Mouse (Mus musculus): ENCODE measurements around the gene Usp16. TPM values are rescaled to one million over a fixed set of nuclear protein-coding genes. Genes with fewer than 3 reads are reported as not detected.
A peak's percentile ranks its signal among the peaks of the same experiment; 100 is the strongest.

Usp16 gene
- polyA plus RNA-seq, 1 experiment from 2014 or later, result 44.7 TPM

GRCm38 (mm10) chr16:87494955-87495655 is 40.6 kb downstream of the Usp16 start:
- H3K27me3 ChIP-seq (ENCODE audit: control insufficient read depth, insufficient read depth, low read length), result no peaks in the 10 kb centered on the region
- H3K9me3 ChIP-seq (replicated peaks; ENCODE audit: control insufficient read depth, low read length), result no peaks in the 10 kb centered on the region
- peak overlapping the region; percentile 90 for H3K4me3 ChIP-seq (ENCODE audit: low read depth, low read length)
- under 1% methylated on average over 39 of the region's 39 CpGs for WGBS (ENCODE audit: insufficient replicate concordance)
- H3K9ac ChIP-seq (ENCODE audit: low read depth, low read length), result peak overlapping the region; percentile 94
- peak overlapping the region; percentile 89 for H3K4me2 ChIP-seq
- H3K36me3 ChIP-seq (ENCODE audit: control insufficient read depth, insufficient read depth, low read length), result peaks cover 17% of the 10 kb centered on the region
- ATAC-seq (replicated peaks; ENCODE audit: insufficient number of reproducible peaks, low FRiP score, low TSS enrichment), result 0 out of 2 replicates have a peak, but pooled peaks have one; percentile 18
- H3K27ac ChIP-seq (ENCODE audit: low read depth, low read length), result peak overlapping the region; percentile 73
- peaks cover 6% of the 10 kb centered on the region for H3K4me1 ChIP-seq (ENCODE audit: control insufficient read depth, insufficient read depth, low read length)

- Histone ChIP-seq H3K4me3 (ENCODE audit: low read depth, low read length) (peak within 1 kb of the TSS; percentile 90), H3K27ac (ENCODE audit: low read depth, low read length) (peak within 1 kb of the TSS; percentile 82), H3K9ac (ENCODE audit: low read depth, low read length) (peak within 1 kb of the TSS; percentile 94), H3K4me1 (ENCODE audit: control insufficient read depth, insufficient read depth, low read length) (peaks cover 10% of the 10 kb centered on the region), H3K27me3 (ENCODE audit: control insufficient read depth, insufficient read depth, low read length) (no peaks in the 10 kb centered on the region), H3K36me3 (ENCODE audit: control insufficient read depth, insufficient read depth, low read length) (peaks cover 11% of the 10 kb centered on the region), H3K9me3 (replicated peaks; ENCODE audit: control insufficient read depth, low read length) (no peaks in the 10 kb centered on the region), H3K4me2 (peak within 1 kb of the TSS; percentile 89)
- ATAC-seq (replicated peaks; ENCODE audit: insufficient number of reproducible peaks, low FRiP score, low TSS enrichment), result peak; percentile 93
- under 1% methylated on average over 47 of the region's 48 CpGs for WGBS (ENCODE audit: insufficient replicate concordance)
These were observed 41.4 kb downstream of the Usp16 start, which contains the start of gene Cct8 for GRCm38 (mm10) chr16:87495716-87496447. TSS of gene Cct8 (minus strand) at chr16:87495873.

- no peak for ATAC-seq (replicated peaks; ENCODE audit: insufficient number of reproducible peaks, low FRiP score, low TSS enrichment)
- peak overlapping the region; percentile 90 for H3K4me3 ChIP-seq (ENCODE audit: low read depth, low read length)
- peaks cover 5% of the 10 kb centered on the region; the same call in 1 of the 2 replicates for H3K36me3 ChIP-seq (ENCODE audit: control insufficient read depth, insufficient read depth, low read length)
- H3K9me3 ChIP-seq (replicated peaks; ENCODE audit: control insufficient read depth, low read length), result no peaks in the 10 kb centered on the region
- H3K27ac ChIP-seq (ENCODE audit: low read depth, low read length), result no peak overlapping the region
- H3K9ac ChIP-seq (ENCODE audit: low read depth, low read length), result no peak overlapping the region
- H3K4me1 ChIP-seq (ENCODE audit: control insufficient read depth, insufficient read depth, low read length), result peaks cover 18% of the 10 kb centered on the region
- WGBS (ENCODE audit: insufficient replicate concordance), result 75% methylated on average over 2 of the region's 2 CpGs
- no peaks in the 10 kb centered on the region for H3K27me3 ChIP-seq (ENCODE audit: control insufficient read depth, insufficient read depth, low read length)
- H3K4me2 ChIP-seq, result peak overlapping the region; percentile 89
These were observed 42.2 kb downstream of the Usp16 start for GRCm38 (mm10) chr16:87496728-87497127.

- Histone ChIP-seq H3K9me3 (replicated peaks; ENCODE audit: control insufficient read depth, low read length) (no peaks in the 10 kb centered on the region), H3K27ac (ENCODE audit: low read depth, low read length) (no peak overlapping the region), H3K9ac (ENCODE audit: low read depth, low read length) (no peak overlapping the region), H3K36me3 (ENCODE audit: control insufficient read depth, insufficient read depth, low read length) (peaks cover 5% of the 10 kb centered on the region; the same call in 1 of the 2 replicates), H3K4me3 (ENCODE audit: low read depth, low read length) (no peak overlapping the region), H3K4me2 (no peak overlapping the region), H3K4me1 (ENCODE audit: control insufficient read depth, insufficient read depth, low read length) (peaks cover 19% of the 10 kb centered on the region), H3K27me3 (ENCODE audit: control insufficient read depth, insufficient read depth, low read length) (no peaks in the 10 kb centered on the region)
- 91% methylated on average over 6 of the region's 6 CpGs for WGBS (ENCODE audit: insufficient replicate concordance)
- no peak for ATAC-seq (replicated peaks; ENCODE audit: insufficient number of reproducible peaks, low FRiP score, low TSS enrichment)
These were observed 42.7 kb downstream of the Usp16 start for GRCm38 (mm10) chr16:87497171-87497570.

- no peak for ATAC-seq (replicated peaks; ENCODE audit: insufficient number of reproducible peaks, low FRiP score, low TSS enrichment)
- H3K9me3 ChIP-seq (replicated peaks; ENCODE audit: control insufficient read depth, low read length), result no peaks in the 10 kb centered on the region
These were observed 45.1 kb downstream of the Usp16 start for GRCm38 (mm10) chr16:87499556-87499955.

GRCm38 (mm10) chr16:87501304-87502078 is 47.0 kb downstream of the Usp16 start:
- Histone ChIP-seq H3K9ac (ENCODE audit: low read depth, low read length) (no peak overlapping the region), H3K27ac (ENCODE audit: low read depth, low read length) (peak overlapping the region; percentile 70), H3K4me3 (ENCODE audit: low read depth, low read length) (no peak overlapping the region), H3K4me2 (peak overlapping the region; percentile 25), H3K27me3 (ENCODE audit: control insufficient read depth, insufficient read depth, low read length) (no peaks in the 10 kb centered on the region), H3K4me1 (ENCODE audit: control insufficient read depth, insufficient read depth, low read length) (peaks cover 12% of the 10 kb centered on the region), H3K36me3 (ENCODE audit: control insufficient read depth, insufficient read depth, low read length) (no peaks in the 10 kb centered on the region), H3K9me3 (replicated peaks; ENCODE audit: control insufficient read depth, low read length) (no peaks in the 10 kb centered on the region)
- ATAC-seq (replicated peaks; ENCODE audit: insufficient number of reproducible peaks, low FRiP score, low TSS enrichment), result peak; percentile 79
- 18% methylated on average over 13 of the region's 13 CpGs for WGBS (ENCODE audit: insufficient replicate concordance)

More at GRCm38 (mm10) chr16:87499556-87499955, 45.1 kb downstream of the Usp16 start:
- H3K36me3 ChIP-seq (ENCODE audit: control insufficient read depth, insufficient read depth, low read length), result no peaks in the 10 kb centered on the region
- whole genome bisulfite sequencing (ENCODE audit: insufficient replicate concordance), result 52% methylated on average over 6 of the region's 6 CpGs
- no peak overlapping the region for H3K9ac ChIP-seq (ENCODE audit: low read depth, low read length)
- no peaks in the 10 kb centered on the region for H3K27me3 ChIP-seq (ENCODE audit: control insufficient read depth, insufficient read depth, low read length)
- H3K27ac ChIP-seq (ENCODE audit: low read depth, low read length), result no peak overlapping the region
- H3K4me1 ChIP-seq (ENCODE audit: control insufficient read depth, insufficient read depth, low read length), result peaks cover 15% of the 10 kb centered on the region
- no peak overlapping the region for H3K4me2 ChIP-seq
- H3K4me3 ChIP-seq (ENCODE audit: low read depth, low read length), result no peak overlapping the region

- Histone ChIP-seq H3K27me3 (ENCODE audit: control insufficient read depth, insufficient read depth, low read length) (no peaks in the 10 kb centered on the region), H3K36me3 (ENCODE audit: control insufficient read depth, insufficient read depth, low read length) (no peaks in the 10 kb centered on the region), H3K4me2 (no peak overlapping the region), H3K9ac (ENCODE audit: low read depth, low read length) (no peak overlapping the region), H3K4me1 (ENCODE audit: control insufficient read depth, insufficient read depth, low read length) (no peaks in the 10 kb centered on the region), H3K9me3 (replicated peaks; ENCODE audit: control insufficient read depth, low read length) (no peaks in the 10 kb centered on the region), H3K27ac (ENCODE audit: low read depth, low read length) (no peak overlapping the region), H3K4me3 (ENCODE audit: low read depth, low read length) (no peak overlapping the region)
- no peak for ATAC-seq (replicated peaks; ENCODE audit: insufficient number of reproducible peaks, low FRiP score, low TSS enrichment)
- WGBS (ENCODE audit: insufficient replicate concordance), result 72% methylated on average over 5 of the region's 5 CpGs
These were observed 57.2 kb downstream of the Usp16 start for GRCm38 (mm10) chr16:87511706-87512105.

GRCm38 (mm10) chr16:87512331-87512730 is 57.8 kb downstream of the Usp16 start:
- Histone ChIP-seq H3K9me3 (replicated peaks; ENCODE audit: control insufficient read depth, low read length) (no peaks in the 10 kb centered on the region), H3K4me1 (ENCODE audit: control insufficient read depth, insufficient read depth, low read length) (0 out of 2 replicates have a peak, but pooled peaks cover under 1% of the 10 kb centered on the region), H3K4me2 (no peak overlapping the region), H3K4me3 (ENCODE audit: low read depth, low read length) (no peak overlapping the region), H3K36me3 (ENCODE audit: control insufficient read depth, insufficient read depth, low read length) (no peaks in the 10 kb centered on the region), H3K9ac (ENCODE audit: low read depth, low read length) (no peak overlapping the region), H3K27ac (ENCODE audit: low read depth, low read length) (no peak overlapping the region), H3K27me3 (ENCODE audit: control insufficient read depth, insufficient read depth, low read length) (no peaks in the 10 kb centered on the region)
- ATAC-seq (replicated peaks; ENCODE audit: insufficient number of reproducible peaks, low FRiP score, low TSS enrichment), result no peak
- 92% methylated on average over 14 of the region's 14 CpGs for WGBS (ENCODE audit: insufficient replicate concordance)
